Mouse (Mus musculus) hindbrain, embryonic 12.5 days (tissue): ENCODE data around the gene Cyp4f39. TPM values are rescaled to one million over a fixed set of nuclear protein-coding genes. Genes with fewer than 3 reads are reported as not detected.

ENCODE experiments used
- ATAC-seq: fragments of 200-750 bp; cut with Nextera tagmentation; 2 replicates; pipeline ENCODE4 v1.8.0; 2017; ENCODE audit warnings: moderate TSS enrichment; ENCODE audit not compliant: low FRiP score
- H3K27ac ChIP-seq: fragments of 300-500 bp; sonication (generic); 2 replicates; pipeline ENCODE4 v1.5.1; 2016; ENCODE audit warnings: mild to moderate bottlenecking
- H3K27me3 ChIP-seq: fragments of 300-500 bp; sonication (generic); 2 replicates; pipeline ENCODE4 v1.6.1; 2016; ENCODE audit warnings: mild to moderate bottlenecking
- H3K36me3 ChIP-seq: fragments of 300-500 bp; sonication (generic); 2 replicates; pipeline ENCODE4 v1.6.1; 2016; ENCODE audit warnings: mild to moderate bottlenecking
- H3K4me1 ChIP-seq: fragments of 300-500 bp; sonication (generic); 2 replicates; pipeline ENCODE4 v1.6.1; 2016
- H3K4me2 ChIP-seq: fragments of 300-500 bp; sonication (generic); replicated peaks from 2 replicates; pipeline ENCODE4 v1.6.1; 2016; ENCODE audit warnings: mild to moderate bottlenecking
- H3K4me3 ChIP-seq: fragments of 300-500 bp; sonication (generic); 2 replicates; pipeline ENCODE4 v1.5.1; 2016; ENCODE audit warnings: mild to moderate bottlenecking
- H3K9ac ChIP-seq: fragments of 300-500 bp; sonication (generic); 2 replicates; pipeline ENCODE4 v1.6.1; 2016; ENCODE audit warnings: mild to moderate bottlenecking, moderate library complexity
- H3K9me3 ChIP-seq: fragments of 300-500 bp; sonication (generic); replicated peaks from 2 replicates; pipeline ENCODE4 v1.6.1; 2016; ENCODE audit warnings: mild to moderate bottlenecking
- WGBS: fragments of 180-500 bp; shearing (Covaris S2); methylation state at CpG from one replicate; pipeline ENCODE4 v1.1.7; 2016; 5-methylcytosine and 5-hydroxymethylcytosine counted together
- polyA plus RNA-seq: library from polyadenylated mRNA; unstranded; fragments of >200 nt; fragmentation: Nextera tagmentation; extraction: Ambion mirVana; gene quantifications from 2 replicates; pipeline ENCODE4 v1.2.1, GENCODE M21; 2016

Gene Cyp4f39
- polyA plus RNA-seq, 1 experiment from 2014 or later: 0.99 TPM

DNA sequence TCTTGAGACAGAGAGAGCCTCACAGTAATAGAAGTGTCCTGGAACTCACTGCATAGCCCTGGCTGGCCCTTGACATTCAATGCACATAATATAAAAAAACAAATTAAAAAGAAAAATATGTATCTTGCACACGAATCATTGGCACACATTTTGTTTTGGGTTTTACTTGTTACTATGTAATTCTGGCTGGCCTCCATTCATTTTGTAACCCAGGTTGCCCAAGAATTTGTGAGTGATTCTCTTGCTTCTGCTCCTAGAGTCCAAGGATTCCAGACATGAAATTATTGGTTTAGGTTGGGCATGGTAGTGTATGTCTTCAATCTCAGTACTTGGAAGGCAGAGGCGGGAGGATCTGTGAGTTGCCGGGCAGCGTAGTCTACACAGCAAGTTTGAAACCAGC lies 15.4 kb upstream of the Cyp4f39 start:
- Histone ChIP-seq H3K4me1 (no peaks in the 10 kb centered on the region), H3K9ac (no peak overlapping the region), H3K4me2 (no peak overlapping the region), H3K27ac (no peak overlapping the region), H3K36me3 (no peaks in the 10 kb centered on the region), H3K27me3 (no peaks in the 10 kb centered on the region), H3K9me3 (no peaks in the 10 kb centered on the region), H3K4me3 (no peak overlapping the region)
- 97% methylated on average over 4 of the region's 4 CpGs for WGBS
- ATAC-seq: no peak

DNA sequence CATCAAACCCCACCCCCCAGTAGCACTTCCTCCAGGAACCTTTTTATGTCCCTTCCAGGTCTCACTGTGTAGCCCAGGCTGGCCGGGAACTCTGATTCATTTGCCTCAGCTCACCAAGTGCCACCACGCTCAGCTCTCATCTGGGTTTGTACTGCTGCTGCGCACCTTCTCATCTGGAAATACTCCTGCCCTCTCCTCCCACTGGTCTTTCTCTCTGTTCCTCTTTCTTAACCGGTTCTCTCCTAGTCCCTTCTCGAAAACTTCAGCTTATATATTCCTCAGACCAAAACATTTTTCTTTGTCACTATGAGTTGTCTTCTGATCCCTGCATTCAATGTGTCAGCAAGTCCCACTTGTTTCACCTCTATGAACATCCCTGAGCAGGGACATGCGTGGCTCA lies 9.3 kb upstream of the Cyp4f39 start:
- H3K27me3 ChIP-seq: no peaks in the 10 kb centered on the region
- no peaks in the 10 kb centered on the region for H3K36me3 ChIP-seq
- no peak overlapping the region for H3K27ac ChIP-seq
- no peak overlapping the region for H3K9ac ChIP-seq
- H3K4me2 ChIP-seq: no peak overlapping the region
- H3K9me3 ChIP-seq: no peaks in the 10 kb centered on the region
- no peak overlapping the region for H3K4me3 ChIP-seq
- H3K4me1 ChIP-seq: no peaks in the 10 kb centered on the region
- no peak for ATAC-seq
- 71% methylated on average over 6 of the region's 6 CpGs for WGBS

- Histone ChIP-seq H3K27me3 (no peaks in the 10 kb centered on the region), H3K27ac (no peak overlapping the region), H3K4me1 (no peaks in the 10 kb centered on the region), H3K4me3 (no peak overlapping the region), H3K4me2 (no peak overlapping the region), H3K9ac (no peak overlapping the region), H3K9me3 (no peaks in the 10 kb centered on the region), H3K36me3 (no peaks in the 10 kb centered on the region)
- WGBS: 83% methylated on average over 5 of the region's 5 CpGs
- no peak for ATAC-seq
Observed at GRCm38 (mm10) chr17:32445016-32445415, 7.5 kb upstream of the Cyp4f39 start.

GRCm38 (mm10) chr17:32447195-32447594 lies 5.3 kb upstream of the Cyp4f39 start:
- H3K4me3 ChIP-seq: no peak overlapping the region
- H3K4me1 ChIP-seq: no peaks in the 10 kb centered on the region
- peaks cover 3% of the 10 kb centered on the region for H3K27me3 ChIP-seq
- no peak for ATAC-seq
- H3K27ac ChIP-seq: no peak overlapping the region
- no peak overlapping the region for H3K9ac ChIP-seq
- no peaks in the 10 kb centered on the region for H3K36me3 ChIP-seq
- no peaks in the 10 kb centered on the region for H3K9me3 ChIP-seq
- no peak overlapping the region for H3K4me2 ChIP-seq

DNA sequence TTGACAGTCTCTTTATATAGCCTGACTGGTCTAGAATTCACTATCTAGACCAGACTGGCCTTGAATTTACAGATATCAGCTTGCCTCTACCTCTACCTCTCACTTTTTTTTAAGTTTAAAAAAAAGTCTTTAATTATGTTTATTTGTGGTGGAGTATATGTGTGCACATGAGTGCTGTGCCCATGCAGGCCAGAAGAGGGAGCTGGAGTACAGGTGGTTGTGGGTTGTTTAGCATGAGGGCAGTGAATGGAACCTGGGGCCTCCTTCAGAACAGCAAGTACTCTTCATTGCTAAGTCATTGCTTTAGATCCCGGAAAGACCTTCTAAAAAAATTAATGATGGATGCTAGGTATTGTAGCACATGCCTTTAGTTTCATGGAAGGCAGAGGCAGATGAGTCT lies 3.5 kb upstream of the Cyp4f39 start:
- 100% methylated on average over 1 of the region's 1 CpGs for WGBS
- Histone ChIP-seq H3K27me3 (peaks cover 15% of the 10 kb centered on the region), H3K9ac (no peak overlapping the region), H3K9me3 (no peaks in the 10 kb centered on the region), H3K4me1 (peaks cover 9% of the 10 kb centered on the region; the same call in 1 of the 2 replicates), H3K4me3 (no peak overlapping the region), H3K36me3 (no peaks in the 10 kb centered on the region), H3K4me2 (no peak overlapping the region), H3K27ac (no peak overlapping the region)
- ATAC-seq: no peak

DNA sequence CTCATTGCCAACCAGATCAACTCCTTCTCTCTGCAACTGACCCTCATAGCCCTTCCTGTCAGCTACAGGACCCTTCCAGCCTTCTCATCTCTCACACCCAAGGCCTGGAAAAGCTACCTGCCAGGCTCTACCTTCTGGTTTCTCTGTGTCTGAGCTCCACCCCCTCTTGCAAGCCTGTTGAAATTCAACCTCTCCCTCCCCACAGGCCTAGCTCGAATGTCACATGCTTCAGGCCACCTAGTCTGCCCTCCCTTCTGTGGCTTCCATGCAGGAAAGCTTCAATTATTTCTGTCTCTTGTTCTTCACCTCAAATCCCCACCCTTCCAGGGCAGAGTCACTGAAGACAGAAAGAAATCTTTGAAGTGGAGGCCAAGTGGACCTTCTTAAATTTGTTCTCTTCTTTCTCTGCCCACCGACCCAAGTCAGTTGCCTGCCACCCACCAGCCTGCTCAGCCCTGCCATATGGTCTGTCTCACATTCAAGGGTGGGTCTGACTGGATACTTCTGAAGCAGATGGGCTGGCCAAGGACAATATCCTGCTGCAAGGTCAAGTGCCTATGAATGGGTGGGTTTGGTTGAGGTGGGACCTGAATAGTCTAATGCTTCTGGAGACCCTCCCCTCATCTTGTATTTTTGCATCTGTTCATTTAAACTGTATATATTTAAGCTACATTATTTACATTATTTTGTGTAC lies 1.5 kb upstream of the Cyp4f39 start:
- Histone ChIP-seq H3K27ac (no peak overlapping the region), H3K9ac (no peak overlapping the region), H3K4me2 (no peak overlapping the region), H3K4me1 (peaks cover 9% of the 10 kb centered on the region; the same call in 1 of the 2 replicates), H3K36me3 (no peaks in the 10 kb centered on the region), H3K27me3 (peaks cover 15% of the 10 kb centered on the region), H3K9me3 (no peaks in the 10 kb centered on the region), H3K4me3 (no peak overlapping the region)
- ATAC-seq: no peak
- WGBS: 47% methylated on average over 2 of the region's 2 CpGs

DNA sequence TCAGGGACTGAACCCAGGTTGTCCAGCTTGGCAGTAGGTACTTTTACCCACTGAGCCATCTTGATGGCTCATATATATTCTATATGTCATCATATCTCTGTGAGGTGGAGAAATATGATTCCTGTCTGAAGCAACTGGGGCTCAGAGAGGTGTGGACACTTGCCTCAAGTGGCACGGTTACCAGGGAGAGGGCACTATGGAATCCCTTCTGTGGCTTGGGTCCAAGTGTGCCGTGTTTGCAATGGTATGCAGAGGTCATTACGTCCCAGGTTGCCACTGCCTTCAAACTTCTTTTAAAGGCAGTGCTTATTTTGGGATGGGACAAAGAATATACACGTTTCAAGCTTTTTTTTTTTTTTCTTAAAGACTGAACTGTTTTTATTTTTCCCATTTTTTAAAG lies 1.7 kb downstream of the Cyp4f39 start:
- no peak for ATAC-seq
- Histone ChIP-seq H3K27me3 (peaks cover 15% of the 10 kb centered on the region), H3K9me3 (no peaks in the 10 kb centered on the region), H3K4me2 (no peak overlapping the region), H3K9ac (no peak overlapping the region), H3K27ac (no peak overlapping the region), H3K4me1 (peaks cover 9% of the 10 kb centered on the region; the same call in 1 of the 2 replicates), H3K4me3 (no peak overlapping the region), H3K36me3 (no peaks in the 10 kb centered on the region)
- WGBS: 86% methylated on average over 4 of the region's 4 CpGs

DNA sequence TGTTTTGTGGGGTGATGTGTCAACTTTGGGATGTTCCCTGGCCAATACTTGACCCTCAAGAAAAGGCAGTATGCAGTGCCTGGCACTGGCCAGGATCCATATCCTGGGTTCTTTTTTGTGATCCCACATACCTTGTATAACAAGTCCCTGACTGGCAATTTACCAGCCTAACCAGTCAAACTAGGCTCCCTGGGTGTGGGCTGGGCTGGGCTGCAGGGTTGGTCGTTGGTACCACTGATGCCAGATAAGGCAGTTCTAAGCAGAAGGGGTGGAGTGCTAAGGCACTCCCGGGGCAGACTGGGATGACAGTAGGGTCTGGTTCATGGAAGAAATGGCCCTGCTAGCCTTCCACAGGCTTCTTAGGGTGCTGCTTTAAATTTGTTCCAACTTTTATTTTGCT lies 2.5 kb downstream of the Cyp4f39 start:
- Histone ChIP-seq H3K4me3 (no peak overlapping the region), H3K4me2 (no peak overlapping the region), H3K9me3 (no peaks in the 10 kb centered on the region), H3K9ac (no peak overlapping the region), H3K36me3 (no peaks in the 10 kb centered on the region), H3K27me3 (peaks cover 15% of the 10 kb centered on the region), H3K27ac (no peak overlapping the region), H3K4me1 (peaks cover 9% of the 10 kb centered on the region; the same call in 1 of the 2 replicates)
- 57% methylated on average over 2 of the region's 2 CpGs for WGBS
- no peak for ATAC-seq

GRCm38 (mm10) chr17:32468494-32468893 lies 16.0 kb downstream of the Cyp4f39 start:
- ATAC-seq: no peak
- Histone ChIP-seq H3K36me3 (no peaks in the 10 kb centered on the region), H3K4me1 (no peaks in the 10 kb centered on the region), H3K27me3 (no peaks in the 10 kb centered on the region; the same call in 1 of the 2 replicates), H3K9ac (no peak overlapping the region), H3K27ac (no peak overlapping the region), H3K4me2 (no peak overlapping the region), H3K9me3 (no peaks in the 10 kb centered on the region), H3K4me3 (no peak overlapping the region)
- 68% methylated on average over 7 of the region's 7 CpGs for whole genome bisulfite sequencing

GRCm38 (mm10) chr17:32470795-32471194 lies 18.3 kb downstream of the Cyp4f39 start:
- Histone ChIP-seq H3K27ac (no peak overlapping the region), H3K9me3 (no peaks in the 10 kb centered on the region), H3K4me3 (no peak overlapping the region), H3K36me3 (no peaks in the 10 kb centered on the region), H3K4me2 (no peak overlapping the region), H3K9ac (no peak overlapping the region), H3K27me3 (no peaks in the 10 kb centered on the region), H3K4me1 (no peaks in the 10 kb centered on the region)
- no peak for ATAC-seq
- 75% methylated on average over 4 of the region's 4 CpGs for WGBS

DNA sequence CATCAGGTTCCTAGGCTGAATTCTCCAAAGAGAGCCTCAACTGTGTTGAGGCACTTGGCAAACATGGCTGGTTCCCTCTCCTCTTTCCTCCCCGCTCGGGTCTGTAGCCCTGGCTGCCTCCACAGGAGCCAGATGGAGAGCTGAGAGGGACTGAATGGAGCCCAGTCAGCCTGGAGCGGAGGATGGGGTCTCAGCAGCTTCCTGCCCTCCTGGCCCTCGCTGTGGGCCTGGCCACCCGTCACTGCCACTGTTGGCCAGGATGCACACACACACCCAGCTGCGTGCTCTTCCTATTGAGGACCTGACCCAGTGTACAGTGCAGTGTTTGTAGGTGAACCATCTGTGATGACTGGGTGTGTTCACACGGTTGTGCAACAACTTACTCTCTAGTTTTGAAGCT lies 19.7 kb downstream of the Cyp4f39 start:
- Histone ChIP-seq H3K9ac (no peak overlapping the region), H3K4me1 (no peaks in the 10 kb centered on the region), H3K4me2 (no peak overlapping the region), H3K27ac (no peak overlapping the region), H3K4me3 (no peak overlapping the region), H3K36me3 (no peaks in the 10 kb centered on the region), H3K9me3 (no peaks in the 10 kb centered on the region), H3K27me3 (no peaks in the 10 kb centered on the region)
- ATAC-seq: no peak
- 65% methylated on average over 7 of the region's 7 CpGs for WGBS

GRCm38 (mm10) chr17:32474954-32475560 lies 22.5 kb downstream of the Cyp4f39 start:
- Histone ChIP-seq H3K9ac (no peak overlapping the region), H3K27me3 (peaks cover 5% of the 10 kb centered on the region; the same call in 1 of the 2 replicates), H3K4me1 (no peaks in the 10 kb centered on the region), H3K27ac (no peak overlapping the region), H3K36me3 (no peaks in the 10 kb centered on the region), H3K9me3 (no peaks in the 10 kb centered on the region), H3K4me2 (no peak overlapping the region), H3K4me3 (no peak overlapping the region)
- no peak for ATAC-seq
- whole genome bisulfite sequencing: 82% methylated on average over 5 of the region's 5 CpGs

DNA sequence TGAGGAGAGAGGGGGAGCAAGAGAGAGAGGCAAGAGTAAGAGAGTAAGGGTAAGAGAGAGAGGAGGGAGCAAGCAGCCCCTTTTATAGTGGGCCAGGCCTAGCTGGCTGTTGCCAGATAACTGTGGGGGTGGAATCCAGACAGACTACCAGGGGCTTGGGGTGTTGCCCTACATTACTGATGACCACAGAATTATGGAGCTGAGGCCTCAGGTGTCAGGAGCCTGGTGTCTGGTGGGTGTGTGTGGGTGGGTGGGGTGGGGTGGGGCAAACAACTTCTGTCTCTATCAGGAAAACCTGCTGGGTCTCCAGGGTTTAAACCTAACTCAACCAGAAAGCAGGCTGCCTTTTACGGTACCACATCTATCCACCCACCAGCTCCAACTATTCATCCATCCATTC lies 24.7 kb downstream of the Cyp4f39 start:
- no peak overlapping the region for H3K9ac ChIP-seq
- H3K4me2 ChIP-seq: no peak overlapping the region
- whole genome bisulfite sequencing: 100% methylated on average over 1 of the region's 1 CpGs
- no peaks in the 10 kb centered on the region for H3K4me1 ChIP-seq
- no peak for ATAC-seq
- H3K9me3 ChIP-seq: no peaks in the 10 kb centered on the region
- peaks cover 20% of the 10 kb centered on the region for H3K27me3 ChIP-seq
- H3K4me3 ChIP-seq: no peak overlapping the region
- H3K36me3 ChIP-seq: no peaks in the 10 kb centered on the region
- H3K27ac ChIP-seq: no peak overlapping the region
